Mouse (Mus musculus): ENCODE results near the gene Tlx3. TPM values are rescaled to one million over a fixed set of nuclear protein-coding genes. Genes with fewer than 3 reads are reported as not detected.

The Tlx3 gene
- polyA plus RNA-seq, 1 experiment: not detected

DNA sequence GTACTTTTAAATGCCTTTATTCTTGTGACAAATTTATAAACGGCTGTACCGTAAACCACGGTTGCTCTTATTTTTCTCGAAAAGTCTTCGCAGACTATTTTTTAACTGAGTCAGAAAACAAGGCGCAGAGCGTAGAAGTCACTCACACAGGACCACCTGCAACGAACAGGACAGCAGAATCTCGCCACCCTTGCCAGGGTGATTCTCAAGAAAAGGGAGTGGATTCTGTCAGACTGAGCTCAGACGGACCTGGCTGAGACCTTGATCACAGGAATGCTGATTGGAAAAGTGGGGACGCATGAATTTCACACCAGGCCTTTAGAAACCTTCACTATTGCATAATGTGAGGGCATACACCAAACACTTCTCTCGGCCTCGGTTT lies 6.3 kb downstream of the Tlx3 start:
- TF ChIP-seq USF1 (IDR thresholded peaks at IDR 0.05; ENCODE audit: low read depth): no peak
- TF ChIP-seq MYOD1 (IDR thresholded peaks at IDR 0.05; ENCODE audit: control insufficient read depth, insufficient read length, low read depth): no peak
- no peak for TF ChIP-seq CTCF (IDR thresholded peaks at IDR 0.05; ENCODE audit: control insufficient read depth, insufficient read depth, insufficient read length)
- TF ChIP-seq FOSL1 (IDR thresholded peaks at IDR 0.05; ENCODE audit: insufficient read depth, low read length, poor library complexity, severe bottlenecking): no peak
- TF ChIP-seq CEBPB (IDR thresholded peaks at IDR 0.05; ENCODE audit: low read depth): no peak
- no peak for TF ChIP-seq MAX (IDR thresholded peaks at IDR 0.05)
- no peak for TF ChIP-seq MYOG (IDR thresholded peaks at IDR 0.05; ENCODE audit: control insufficient read depth, extremely low read depth, insufficient read length)
- Histone ChIP-seq H3K79me3 (ENCODE audit: low read depth) (no peaks in the 10 kb centered on the region), H3K36me3 (ENCODE audit: control insufficient read depth, insufficient read depth) (no peaks in the 10 kb centered on the region), H3K27me3 (ENCODE audit: control insufficient read depth, insufficient read depth, insufficient read length) (peaks cover 39% of the 10 kb centered on the region), H3K4me3 (ENCODE audit: insufficient read depth, poor library complexity, severe bottlenecking) (no peak overlapping the region), H3K79me2 (ENCODE audit: control insufficient read depth, insufficient read depth) (no peaks in the 10 kb centered on the region), H3ac (ENCODE audit: control insufficient read depth, insufficient read length, low read depth) (no peak overlapping the region)

DNA sequence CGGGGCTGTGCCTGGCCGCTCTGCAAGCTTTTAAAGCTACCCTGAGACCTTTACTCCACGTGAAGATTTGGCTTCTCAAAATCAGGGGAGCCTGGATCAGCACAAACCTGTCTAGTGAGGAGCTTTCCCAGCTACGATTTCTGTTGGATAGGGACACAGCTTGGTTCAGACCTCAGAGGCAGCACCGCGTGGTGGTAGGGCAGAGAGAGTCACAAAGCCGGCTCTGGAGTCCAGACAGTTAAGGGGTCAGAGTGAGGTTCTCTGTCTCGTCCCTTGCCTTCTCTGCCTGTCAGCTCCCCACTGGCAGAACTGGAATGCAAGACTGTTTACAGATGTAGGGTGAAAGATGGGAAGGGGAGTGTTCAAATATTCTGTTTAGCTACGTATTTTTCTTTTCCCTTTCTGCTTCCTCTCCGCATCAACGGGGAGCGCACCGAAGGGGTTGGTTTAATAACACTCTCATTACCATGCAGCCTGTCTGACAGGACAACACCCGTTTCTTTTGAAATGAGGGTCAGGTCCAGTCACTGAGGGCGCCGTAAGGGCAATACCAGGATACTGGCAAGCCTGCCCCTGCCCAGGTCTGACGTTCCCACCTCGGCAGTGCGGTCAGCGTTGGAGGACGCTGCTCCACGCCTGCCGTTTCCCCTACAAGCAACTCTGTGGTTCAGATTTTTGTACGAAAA lies 6.8 kb downstream of the Tlx3 start:
- no peak overlapping the region for H3ac ChIP-seq (ENCODE audit: control insufficient read depth, insufficient read length, low read depth)
- no peaks in the 10 kb centered on the region for H3K79me2 ChIP-seq (ENCODE audit: control insufficient read depth, insufficient read depth)
- peaks cover 37% of the 10 kb centered on the region for H3K27me3 ChIP-seq (ENCODE audit: control insufficient read depth, insufficient read depth, insufficient read length)
- no peaks in the 10 kb centered on the region for H3K79me3 ChIP-seq (ENCODE audit: low read depth)
- H3K36me3 ChIP-seq (ENCODE audit: control insufficient read depth, insufficient read depth): no peaks in the 10 kb centered on the region
- TF ChIP-seq CEBPB (IDR thresholded peaks at IDR 0.05; ENCODE audit: low read depth) (no peak), MYOD1 (IDR thresholded peaks at IDR 0.05; ENCODE audit: control insufficient read depth, insufficient read length, low read depth) (no peak), MYOG (IDR thresholded peaks at IDR 0.05; ENCODE audit: control insufficient read depth, extremely low read depth, insufficient read length) (no peak), CTCF (IDR thresholded peaks at IDR 0.05; ENCODE audit: control insufficient read depth, insufficient read depth, insufficient read length) (no peak)
- H3K4me3 ChIP-seq (ENCODE audit: insufficient read depth, poor library complexity, severe bottlenecking): no peak overlapping the region

DNA sequence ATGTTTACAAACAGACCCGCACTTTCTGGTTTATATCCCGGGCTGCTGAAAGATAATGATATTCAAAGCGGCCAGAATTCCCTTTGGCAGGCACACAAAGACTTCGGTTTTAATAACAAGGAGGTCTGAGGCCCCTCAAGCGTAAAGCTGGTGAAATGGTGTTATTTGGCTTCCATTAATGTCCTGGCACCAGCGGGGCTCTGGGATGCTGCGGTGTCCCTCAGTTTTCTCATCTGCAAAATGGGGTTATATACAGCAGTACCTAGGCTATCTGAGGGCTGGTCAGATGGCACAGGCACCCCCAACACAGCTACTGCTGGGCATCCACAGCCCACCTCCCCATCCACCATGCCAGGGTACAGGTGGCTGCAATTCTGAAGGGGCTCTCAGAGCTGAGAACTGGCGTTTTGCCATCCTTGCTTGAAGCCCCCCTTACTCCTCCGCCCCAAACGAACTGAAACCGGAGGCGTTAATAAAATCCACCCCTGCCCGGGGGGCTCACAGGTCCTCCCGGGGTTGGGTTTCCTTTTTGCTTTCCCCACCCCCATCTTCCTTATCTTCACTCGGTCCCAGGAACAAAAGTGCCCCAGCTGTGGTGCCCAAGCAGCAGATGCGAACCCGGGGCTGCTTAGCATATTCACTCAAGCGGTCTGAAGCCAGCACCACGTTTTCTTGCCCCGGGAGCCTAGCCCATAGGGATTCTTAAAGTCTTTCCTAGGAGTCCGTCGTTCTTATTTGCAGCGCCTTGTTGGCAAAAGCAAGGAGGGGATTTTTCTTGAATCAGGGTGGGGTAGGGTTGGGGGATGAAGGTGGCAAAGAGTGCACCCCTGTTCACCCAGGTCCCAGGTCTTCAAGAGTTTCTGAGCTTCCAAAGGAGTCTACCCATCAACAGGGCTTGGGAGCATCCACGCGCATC lies 7.6 kb downstream of the Tlx3 start:
- TF ChIP-seq MAX (IDR thresholded peaks at IDR 0.05) (no peak), MYOD1 (IDR thresholded peaks at IDR 0.05; ENCODE audit: control insufficient read depth, insufficient read length, low read depth) (no peak), CTCF (IDR thresholded peaks at IDR 0.05; ENCODE audit: control insufficient read depth, insufficient read depth, insufficient read length) (no peak), FOSL1 (IDR thresholded peaks at IDR 0.05; ENCODE audit: insufficient read depth, low read length, poor library complexity, severe bottlenecking) (no peak), USF1 (IDR thresholded peaks at IDR 0.05; ENCODE audit: low read depth) (no peak), MYOG (IDR thresholded peaks at IDR 0.05; ENCODE audit: control insufficient read depth, extremely low read depth, insufficient read length) (no peak), CEBPB (IDR thresholded peaks at IDR 0.05; ENCODE audit: low read depth) (no peak)
- Histone ChIP-seq H3K4me3 (ENCODE audit: insufficient read depth, poor library complexity, severe bottlenecking) (no peak overlapping the region), H3K36me3 (ENCODE audit: control insufficient read depth, insufficient read depth) (no peaks in the 10 kb centered on the region), H3ac (ENCODE audit: control insufficient read depth, insufficient read length, low read depth) (no peak overlapping the region), H3K79me3 (ENCODE audit: low read depth) (no peaks in the 10 kb centered on the region), H3K27me3 (ENCODE audit: control insufficient read depth, insufficient read depth, insufficient read length) (peaks cover 36% of the 10 kb centered on the region), H3K79me2 (ENCODE audit: control insufficient read depth, insufficient read depth) (no peaks in the 10 kb centered on the region)

DNA sequence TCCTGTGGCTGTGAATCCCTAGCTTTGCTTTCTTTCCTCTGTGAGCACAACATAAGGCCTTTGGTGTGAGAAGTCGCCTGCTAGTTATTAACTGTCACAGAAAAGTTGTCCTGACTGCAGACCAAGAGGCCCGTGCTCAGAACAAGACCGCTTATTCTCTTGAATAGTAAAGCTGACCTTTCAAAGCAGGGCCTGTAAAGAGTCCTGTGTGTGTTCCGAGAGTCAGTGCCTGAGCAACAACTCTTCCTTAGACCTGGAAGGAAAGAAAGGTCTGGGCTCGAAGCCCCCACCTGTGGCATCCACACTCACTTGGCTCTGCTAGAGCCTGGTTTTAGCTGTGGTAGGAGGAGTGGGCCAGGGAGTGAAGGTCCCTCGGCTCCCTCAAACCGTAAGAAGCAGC lies 8.3 kb downstream of the Tlx3 start:
- TF ChIP-seq CEBPB (IDR thresholded peaks at IDR 0.05; ENCODE audit: low read depth) (no peak), CTCF (IDR thresholded peaks at IDR 0.05; ENCODE audit: control insufficient read depth, insufficient read depth, insufficient read length) (no peak), FOSL1 (IDR thresholded peaks at IDR 0.05; ENCODE audit: insufficient read depth, low read length, poor library complexity, severe bottlenecking) (no peak), MAX (IDR thresholded peaks at IDR 0.05) (no peak), USF1 (IDR thresholded peaks at IDR 0.05; ENCODE audit: low read depth) (no peak), MYOD1 (IDR thresholded peaks at IDR 0.05; ENCODE audit: control insufficient read depth, insufficient read length, low read depth) (no peak), MYOG (IDR thresholded peaks at IDR 0.05; ENCODE audit: control insufficient read depth, extremely low read depth, insufficient read length) (no peak)
- Histone ChIP-seq H3ac (ENCODE audit: control insufficient read depth, insufficient read length, low read depth) (no peak overlapping the region), H3K27me3 (ENCODE audit: control insufficient read depth, insufficient read depth, insufficient read length) (peaks cover 31% of the 10 kb centered on the region)

DNA sequence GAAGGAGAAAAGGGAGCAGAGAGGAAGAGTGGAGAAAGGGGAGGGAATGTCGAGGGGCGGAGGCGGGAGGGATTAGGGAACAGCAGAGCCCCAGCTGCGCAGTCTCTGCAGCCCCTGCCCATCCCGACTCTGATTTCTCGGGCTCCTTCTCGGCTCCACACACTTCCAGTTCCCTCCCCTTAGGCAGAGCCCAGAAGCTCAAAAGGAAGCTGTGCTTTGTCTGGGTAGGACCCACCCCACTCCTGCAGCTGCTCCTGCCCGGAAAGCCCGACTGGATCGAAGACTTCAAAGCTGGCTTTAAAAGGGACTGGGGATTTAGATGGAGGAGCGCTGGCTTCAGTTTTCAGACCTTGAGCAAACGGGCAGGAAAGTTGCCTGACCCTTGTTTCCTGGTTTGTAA lies 9.7 kb downstream of the Tlx3 start:
- H3K36me3 ChIP-seq (ENCODE audit: control insufficient read depth, insufficient read depth): no peaks in the 10 kb centered on the region
- H3K79me2 ChIP-seq (ENCODE audit: control insufficient read depth, insufficient read depth): no peaks in the 10 kb centered on the region
- no peak for TF ChIP-seq CEBPB (IDR thresholded peaks at IDR 0.05; ENCODE audit: low read depth)
- no peak for TF ChIP-seq MYOD1 (IDR thresholded peaks at IDR 0.05; ENCODE audit: control insufficient read depth, insufficient read length, low read depth)
- TF ChIP-seq MYOG (IDR thresholded peaks at IDR 0.05; ENCODE audit: control insufficient read depth, extremely low read depth, insufficient read length): no peak
- no peak overlapping the region for H3ac ChIP-seq (ENCODE audit: control insufficient read depth, insufficient read length, low read depth)
- no peaks in the 10 kb centered on the region for H3K79me3 ChIP-seq (ENCODE audit: low read depth)
- no peak overlapping the region for H3K4me3 ChIP-seq (ENCODE audit: insufficient read depth, poor library complexity, severe bottlenecking)
- H3K27me3 ChIP-seq (ENCODE audit: control insufficient read depth, insufficient read depth, insufficient read length): peaks cover 24% of the 10 kb centered on the region

More for the DNA sequence above, 8.3 kb downstream of the Tlx3 start:
- H3K79me3 ChIP-seq (ENCODE audit: low read depth): no peaks in the 10 kb centered on the region
- H3K36me3 ChIP-seq (ENCODE audit: control insufficient read depth, insufficient read depth): no peaks in the 10 kb centered on the region
- H3K4me3 ChIP-seq (ENCODE audit: insufficient read depth, poor library complexity, severe bottlenecking): no peak overlapping the region
- H3K79me2 ChIP-seq (ENCODE audit: control insufficient read depth, insufficient read depth): no peaks in the 10 kb centered on the region
